Mouse (Mus musculus) ES-E14 (cell line): Measurements from ENCODE around the gene Crkl.

ENCODE experiments used
- CHD2 ChIP-seq: IDR thresholded peaks from 2 replicates; pipeline ENCODE4 v1.6.1; 2014; ENCODE audit warnings: mild to moderate bottlenecking, low read depth, low read length, inconsistent platforms
- HCFC1 ChIP-seq: IDR thresholded peaks from 2 replicates; pipeline ENCODE4 v1.6.1; 2012; ENCODE audit warnings: low read length, inconsistent platforms, borderline replicate concordance; ENCODE audit not compliant: insufficient read depth
- MAFK ChIP-seq: IDR thresholded peaks from 2 replicates; pipeline ENCODE4 v1.6.1; 2014; ENCODE audit warnings: mild to moderate bottlenecking, low read depth, low read length, inconsistent platforms; ENCODE audit not compliant: insufficient read depth
- ZC3H11A ChIP-seq: IDR thresholded peaks from 2 replicates; pipeline ENCODE4 v1.6.1; 2012; ENCODE audit warnings: low read depth, mild to moderate bottlenecking, inconsistent platforms, low read length, borderline replicate concordance
- ZNF384 ChIP-seq: IDR thresholded peaks from 2 replicates; pipeline ENCODE4 v1.6.1; 2012; ENCODE audit warnings: low read depth, low read length, inconsistent platforms

DNA sequence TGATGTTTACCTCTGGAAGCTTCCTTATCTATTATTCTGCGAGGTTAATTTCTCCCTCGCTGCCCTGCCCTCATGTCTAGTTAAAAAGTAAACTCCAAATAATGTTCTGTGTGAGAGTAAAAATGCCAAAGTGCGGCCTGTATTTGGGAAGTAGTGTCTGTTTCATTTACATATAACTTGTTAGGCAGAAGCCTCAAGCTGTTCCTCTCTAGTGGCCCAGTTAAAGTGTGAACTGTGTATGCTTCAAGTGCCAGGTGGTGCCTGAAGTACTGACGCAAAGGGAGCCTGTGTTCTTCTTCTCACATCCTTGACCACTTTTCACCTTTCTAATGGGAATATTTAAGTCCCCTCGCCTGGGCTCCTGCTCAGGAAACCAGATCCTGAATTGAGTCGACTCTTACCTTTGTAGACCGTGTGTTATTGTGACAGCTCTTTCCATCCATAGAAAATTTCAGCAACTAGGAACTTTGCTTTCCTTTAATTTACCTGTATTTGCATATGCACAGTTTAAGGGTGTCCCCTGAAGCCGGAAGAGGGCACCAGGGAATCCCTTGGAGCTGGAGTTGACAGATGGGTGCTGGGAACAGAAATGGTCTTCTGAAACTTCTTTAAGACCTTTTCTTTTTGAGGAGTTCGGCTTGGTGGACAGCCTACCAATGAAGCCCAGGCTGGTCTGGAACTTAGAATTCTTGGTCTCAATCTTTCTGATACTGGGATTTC lies 45.1 kb upstream of the Crkl start:
- TF ChIP-seq ZNF384 (no peak), HCFC1 (no peak), ZC3H11A (no peak), CHD2 (no peak), MAFK (no peak)
